Mouse (Mus musculus) urinary bladder, adult 18-20 months (tissue): ENCODE measurements around the gene Slco1c1.

Experiments used
- DNase-seq, 2 experiments: peaks; one replicate each; pipeline ENCODE4 v3.0.0; 2022; ENCODE audit warnings: low spot score in 2 of 2, mixed read lengths in 2 of 2

Slco1c1 gene

DNA sequence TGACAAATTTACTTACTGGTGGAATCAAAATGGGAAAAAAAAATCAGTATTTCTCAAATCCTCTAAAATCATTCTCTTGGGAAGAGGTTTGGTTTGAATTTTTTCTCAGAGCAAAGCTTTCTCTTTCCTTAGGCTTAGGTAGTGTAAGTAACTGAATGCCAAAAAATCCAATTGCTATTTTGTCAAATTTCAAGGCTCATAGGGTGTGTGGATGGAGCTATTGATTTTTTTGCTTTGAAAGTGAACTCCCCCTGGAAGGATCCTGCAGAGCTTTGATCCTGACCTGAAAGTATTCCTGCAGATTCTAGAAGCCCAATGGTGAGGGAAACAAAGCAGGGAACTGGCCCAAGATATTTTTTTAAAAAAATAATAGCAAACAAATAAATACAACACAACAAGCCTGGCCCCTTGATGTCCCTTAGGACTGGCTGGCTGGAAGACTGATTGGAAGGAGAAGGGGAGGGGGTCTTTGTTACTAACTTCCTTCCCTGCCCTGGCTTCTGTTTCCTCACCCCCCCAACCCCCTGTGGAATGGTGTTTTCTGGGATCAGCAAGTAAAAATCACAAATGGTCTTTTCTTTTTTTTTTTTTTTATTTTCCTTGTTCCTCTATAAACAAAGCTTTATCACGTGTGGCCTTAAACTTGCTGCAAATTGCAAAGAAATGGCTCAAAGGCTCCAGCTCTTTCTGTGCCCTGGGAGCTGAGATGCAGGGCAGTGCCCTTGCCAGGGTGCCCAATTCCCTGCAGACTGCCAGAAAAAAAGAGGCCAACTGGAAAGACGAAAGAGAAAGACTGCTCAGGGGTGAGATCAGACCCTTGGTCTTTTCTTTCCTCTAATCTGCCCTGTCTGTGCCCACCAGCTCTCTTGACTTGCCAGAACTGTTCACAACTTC lies at the start of gene Slco1c1:
TSS of gene Slco1c1 (plus strand) at position 622 of the 894 bp plus-strand sequence.
- DNase-seq = no peak

DNA sequence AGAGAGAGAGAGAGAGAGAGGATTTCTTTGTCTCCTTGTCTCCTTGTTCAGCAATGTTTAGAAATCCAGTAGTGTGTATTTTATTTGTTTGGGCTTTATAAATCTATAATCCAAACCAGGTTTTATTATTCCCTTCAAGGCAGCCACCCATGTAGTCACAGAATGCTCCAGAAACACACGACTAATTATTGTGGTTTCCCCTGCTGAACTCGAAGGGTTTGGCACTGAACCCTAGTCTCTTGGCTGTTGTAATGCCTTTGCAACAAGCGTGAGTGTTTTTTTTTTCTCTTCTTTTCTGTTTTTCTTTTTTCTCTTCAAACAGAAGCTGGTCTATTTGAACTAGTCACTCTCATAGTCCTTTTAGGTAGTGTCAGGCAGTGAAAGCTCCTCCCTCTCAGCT lies 49.5 kb upstream of the Slco1c1 start:
- no peak for DNase-seq

GRCm38 (mm10) chr6:141485302-141486021 lies 38.7 kb upstream of the Slco1c1 start:
- DNase-seq = no peak

DNA sequence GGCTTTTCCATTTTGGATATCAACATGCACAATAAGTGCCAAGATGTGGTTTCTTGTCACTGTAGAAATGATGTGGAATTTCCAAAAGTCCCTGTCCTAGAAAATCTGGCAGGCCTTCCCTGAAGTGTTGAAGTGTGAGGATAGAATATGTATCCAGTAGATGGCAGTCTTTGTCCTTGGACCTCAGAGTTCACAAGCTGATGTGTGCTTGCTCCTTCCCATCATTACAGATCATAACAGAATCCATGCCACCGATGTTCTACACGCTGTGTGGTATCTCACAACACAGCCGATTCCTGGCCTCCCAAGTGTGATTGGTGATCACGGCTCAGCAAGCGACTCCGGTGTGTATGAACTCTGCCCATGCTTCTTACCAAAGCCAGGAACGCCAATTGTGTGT lies 36.9 kb upstream of the Slco1c1 start:
- no peak for DNase-seq

DNA sequence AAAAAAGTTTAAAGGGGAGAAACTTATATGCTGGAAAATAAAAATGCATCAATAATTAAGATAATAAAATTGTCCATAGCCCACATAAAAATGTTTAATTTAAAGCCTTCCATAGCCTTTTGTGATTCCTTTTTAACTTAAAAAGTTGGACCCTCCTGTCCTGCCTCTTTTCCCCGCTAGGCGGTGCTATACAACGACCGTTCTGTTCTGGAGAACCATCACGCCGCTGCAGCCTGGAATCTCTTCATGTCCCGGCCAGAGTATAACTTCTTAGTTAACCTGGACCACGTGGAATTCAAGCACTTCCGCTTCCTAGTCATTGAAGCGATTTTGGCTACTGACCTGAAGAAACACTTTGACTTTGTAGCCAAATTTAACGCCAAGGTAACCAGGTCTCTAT lies 35.5 kb upstream of the Slco1c1 start:
- DNase-seq = peak in 1 of 2 experiments; percentile 33

DNA sequence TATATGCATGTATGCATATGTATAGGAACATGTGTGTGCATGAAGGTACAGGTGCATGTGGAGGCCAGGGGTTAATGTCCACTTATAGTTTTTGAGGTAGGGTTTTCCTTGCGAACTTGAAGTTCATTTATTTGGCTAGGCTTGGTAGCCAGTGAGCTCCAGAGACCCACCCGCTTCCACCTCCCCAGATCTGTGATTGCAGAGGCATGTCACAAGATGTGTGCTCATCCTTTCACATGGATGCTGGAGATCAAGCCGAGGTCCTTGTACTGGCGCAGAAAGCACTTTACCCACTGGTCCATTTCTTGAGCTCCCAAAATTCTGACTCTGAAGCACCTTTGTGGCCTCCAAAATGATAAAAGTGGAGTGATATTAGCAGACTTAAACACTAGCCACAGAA lies 29.3 kb upstream of the Slco1c1 start:
- no peak for DNase-seq

- DNase-seq = no peak
Measured at GRCm38 (mm10) chr6:141495634-141496418, 28.3 kb upstream of the Slco1c1 start.

DNA sequence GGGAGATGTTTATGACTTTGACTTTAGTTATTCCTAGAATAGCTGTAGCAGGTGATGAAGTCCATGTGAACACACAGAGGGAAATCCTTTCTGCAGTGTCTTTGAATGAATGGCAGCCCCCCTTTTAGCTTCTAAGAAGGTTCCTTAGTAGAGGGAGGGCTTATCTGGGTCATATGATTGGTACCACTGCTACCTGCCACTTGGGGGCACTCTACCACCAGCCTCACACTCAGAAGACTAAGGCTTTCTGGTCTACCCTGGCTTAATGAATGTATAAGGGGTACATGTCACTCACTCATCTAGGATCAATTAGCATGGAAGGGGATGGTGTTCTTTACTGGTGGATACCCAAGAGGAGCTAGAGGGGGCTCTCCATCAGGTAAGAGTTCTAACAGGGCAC lies 24.7 kb upstream of the Slco1c1 start:
- DNase-seq = no peak

DNA sequence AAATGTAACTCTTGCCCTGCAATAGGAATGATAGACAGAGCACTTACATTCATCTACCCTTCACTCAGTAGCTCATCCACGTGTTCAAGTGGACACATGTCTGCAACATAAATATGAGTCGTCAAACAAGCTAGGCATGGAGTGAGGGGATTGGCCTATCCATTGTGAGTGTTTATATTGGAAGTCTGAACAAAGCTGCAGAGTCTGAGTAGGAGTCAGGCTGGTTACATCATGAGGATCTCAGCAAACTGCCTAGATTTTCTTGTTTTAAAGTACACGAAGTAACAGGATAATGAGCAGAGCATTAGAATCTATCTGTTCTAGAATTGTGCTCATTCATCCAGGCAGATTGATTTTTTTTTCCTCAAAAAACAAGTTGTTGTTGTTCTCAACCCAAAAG lies 23.0 kb upstream of the Slco1c1 start:
- DNase-seq = no peak

- no peak for DNase-seq
Measured at GRCm38 (mm10) chr6:141522541-141522940, 1.6 kb upstream of the Slco1c1 start.

DNA sequence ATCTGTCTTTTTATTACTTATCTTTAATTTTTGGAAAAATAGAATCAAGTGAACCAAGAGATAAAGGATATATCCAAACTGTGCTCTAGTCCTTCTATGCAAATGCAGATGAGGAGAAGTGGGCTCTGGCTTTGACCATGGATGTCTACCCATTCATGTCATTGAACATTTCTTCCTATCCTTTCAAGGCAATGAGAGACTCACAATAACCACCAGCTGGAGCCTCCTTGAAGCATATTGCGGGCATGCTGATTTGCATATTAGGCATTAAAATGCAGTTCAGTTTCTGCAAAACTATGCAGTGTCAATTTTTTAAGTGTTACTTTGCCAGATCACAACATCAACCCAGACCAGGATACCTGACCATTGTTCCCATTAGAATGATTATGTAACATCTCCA lies 1.6 kb downstream of the Slco1c1 start:
- DNase-seq = no peak

GRCm38 (mm10) chr6:141530865-141531264 lies 6.7 kb downstream of the Slco1c1 start:
- no peak for DNase-seq

- no peak for DNase-seq
Measured at GRCm38 (mm10) chr6:141537298-141537697, 13.1 kb downstream of the Slco1c1 start.

DNA sequence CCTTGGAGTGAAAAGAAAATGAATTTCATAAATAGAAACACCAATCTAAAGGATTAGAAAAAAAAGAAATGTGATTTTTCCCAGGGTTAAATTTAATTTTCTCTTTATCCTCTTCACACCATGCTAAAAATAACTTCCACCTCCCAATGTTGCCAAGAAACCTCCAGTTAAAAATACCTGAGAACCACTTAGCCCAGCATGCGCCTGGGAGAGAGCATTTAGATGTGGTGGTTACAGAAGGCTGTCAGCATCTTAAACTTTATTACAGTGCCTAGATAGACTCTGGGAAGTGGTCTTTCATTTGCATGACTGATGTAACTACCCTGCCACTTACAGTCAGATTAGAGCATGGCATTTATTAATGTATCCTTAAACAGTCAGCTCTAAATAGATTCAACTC lies 17.0 kb downstream of the Slco1c1 start:
- no peak for DNase-seq

DNA sequence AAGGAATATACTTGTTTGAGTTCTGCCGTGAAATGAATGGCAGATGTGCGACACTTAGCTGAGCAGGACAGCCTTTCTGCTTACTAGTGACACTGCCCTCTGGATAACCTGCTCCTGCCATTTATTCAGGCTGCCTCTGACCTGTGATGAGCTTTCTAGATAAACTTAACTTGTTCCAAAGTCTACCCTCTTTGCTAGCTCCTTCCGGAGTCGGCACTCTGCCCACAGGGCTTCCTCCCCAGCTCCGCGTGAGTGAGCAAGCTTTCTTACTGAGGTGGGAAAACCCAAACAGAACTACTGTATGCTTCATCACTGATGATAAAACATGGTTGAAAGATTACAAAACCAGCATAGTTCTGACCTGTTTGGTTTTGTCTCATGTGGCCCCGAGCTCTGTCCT lies 19.2 kb downstream of the Slco1c1 start:
- DNase-seq = no peak

GRCm38 (mm10) chr6:141558118-141558517 lies 34.0 kb downstream of the Slco1c1 start:
- no peak for DNase-seq

- DNase-seq = no peak
Measured at GRCm38 (mm10) chr6:141567366-141567765, 43.2 kb downstream of the Slco1c1 start.

DNA sequence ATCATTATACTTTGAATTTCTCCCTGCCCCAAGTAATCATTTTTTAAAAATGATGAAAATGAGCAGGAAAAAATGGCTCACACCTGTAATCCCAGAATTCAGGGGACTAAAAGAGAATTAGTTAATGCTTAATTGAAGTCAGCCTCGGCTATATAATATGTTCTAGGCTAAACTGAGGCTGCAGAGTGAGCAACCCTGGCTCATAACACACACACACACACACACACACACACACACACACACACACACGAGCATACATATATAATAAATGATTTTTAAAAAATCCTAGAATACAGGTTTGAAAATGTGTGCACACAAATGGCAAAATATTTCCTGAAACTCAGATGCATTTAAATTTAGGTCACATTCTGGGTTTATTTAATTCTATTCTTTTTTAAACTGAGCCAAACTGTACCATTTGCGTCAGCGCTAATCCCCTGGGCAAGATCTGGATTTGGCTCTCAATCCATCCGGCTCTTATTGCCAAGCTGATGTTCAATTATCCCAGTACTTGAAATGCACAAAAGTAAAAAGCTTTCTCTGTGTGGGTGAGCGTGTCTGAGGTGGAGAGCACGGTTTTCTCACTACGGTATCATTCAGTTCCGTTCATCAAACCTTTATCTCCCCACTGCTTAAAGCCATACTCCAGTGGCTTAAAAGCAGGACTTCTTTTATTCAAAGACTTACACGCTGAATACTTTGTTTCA lies 43.8 kb downstream of the Slco1c1 start:
- no peak for DNase-seq

DNA sequence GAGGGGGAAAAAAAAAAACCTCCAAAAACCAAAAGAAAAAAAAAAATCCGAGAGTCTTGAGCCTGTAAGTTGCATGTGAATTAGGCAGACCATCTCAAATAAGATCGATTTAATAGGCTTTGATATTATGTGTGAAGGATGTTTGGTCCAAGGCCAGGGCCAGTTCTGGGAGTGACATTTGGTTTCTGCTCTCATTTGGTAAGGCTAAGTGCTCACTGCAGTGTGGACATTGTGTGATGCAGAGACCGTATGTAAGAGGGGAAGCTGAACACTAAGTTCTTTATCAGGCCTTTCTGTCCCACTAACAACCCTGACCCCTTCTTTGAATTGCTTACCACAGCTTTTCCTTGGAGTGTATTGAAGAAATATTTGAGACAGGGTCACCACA lies 44.4 kb downstream of the Slco1c1 start:
- no peak for DNase-seq

- DNase-seq = no peak
Measured at GRCm38 (mm10) chr6:141576646-141577200, 52.6 kb downstream of the Slco1c1 start.

GRCm38 (mm10) chr6:141584791-141585403 lies 60.7 kb downstream of the Slco1c1 start:
- DNase-seq = no peak
